Comparison of ENCODE assay signal across 8 mouse cellular contexts in the genomic region with DNA sequence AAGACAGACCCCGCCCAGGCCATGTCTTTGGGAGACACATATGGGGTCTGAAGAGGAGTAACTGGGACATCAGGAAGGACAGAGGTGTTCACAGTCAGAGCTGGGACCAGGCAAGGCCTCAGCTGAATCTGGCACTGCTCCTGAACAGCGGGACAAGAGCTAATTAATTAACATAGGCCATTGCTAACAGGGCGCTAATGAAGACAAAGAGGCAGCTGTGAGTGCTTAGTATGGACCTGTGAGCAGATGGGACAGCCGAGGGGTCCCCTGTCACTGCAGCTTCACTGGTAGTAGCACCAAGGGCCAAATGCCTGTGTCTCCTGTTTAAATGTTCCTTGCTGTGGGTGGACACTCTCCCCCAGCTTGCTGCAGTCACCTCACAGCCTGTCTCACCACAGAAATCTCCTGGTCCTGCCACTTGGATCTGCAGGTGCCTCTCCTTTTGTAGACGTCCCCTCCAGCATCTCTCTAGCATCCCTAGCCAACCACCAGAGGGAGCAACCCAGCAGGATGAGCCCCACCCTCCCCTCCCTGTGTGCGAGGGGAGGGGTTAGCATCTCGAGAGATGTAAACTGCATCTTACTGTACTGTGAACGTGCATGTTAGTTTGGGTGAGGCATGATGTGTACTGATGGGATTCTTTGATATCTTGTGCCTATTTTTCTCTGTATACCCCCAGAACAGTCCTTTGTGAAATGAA. TPM values are rescaled to one million over a fixed set of nuclear protein-coding genes. Genes with fewer than 3 reads are reported as not detected.
DNase-seq lines count a peak whose midpoint lies in the region; ATAC-seq and TF ChIP-seq lines count a peak whose summit lies in the region.

No protein-coding gene starts in this region.

- no peaks in the 10 kb centered on the region for H3K9me3 ChIP-seq in forebrain, embryonic 11.5 days (ENCODE audit: control insufficient read depth, low read length)
- no peaks in the 10 kb centered on the region for H3K9me3 ChIP-seq in midbrain, embryonic 12.5 days

- no peak overlapping the region for H3K4me3 ChIP-seq in forebrain, embryonic 11.5 days (ENCODE audit: low read depth, low read length)
- H3K4me3 ChIP-seq in midbrain, embryonic 12.5 days: no peak overlapping the region
- no peak overlapping the region for H3K4me3 ChIP-seq in thymus, adult 2 months (ENCODE audit: control insufficient read depth, insufficient read depth, low read length)

- 0 out of 2 replicates have a peak overlapping the region, but pooled peaks have one; percentile 8 for H3K4me2 ChIP-seq in forebrain, embryonic 11.5 days (ENCODE audit: low read depth, low read length, severe bottlenecking)
- no peak overlapping the region for H3K4me2 ChIP-seq in midbrain, embryonic 12.5 days (replicated peaks)

- H3K4me1 ChIP-seq in forebrain, embryonic 11.5 days (replicated peaks; ENCODE audit: control insufficient read depth, insufficient read depth, low read length): 0 out of 2 replicates have a peak, but pooled peaks cover 4% of the 10 kb centered on the region
- H3K4me1 ChIP-seq in midbrain, embryonic 12.5 days: peaks cover 6% of the 10 kb centered on the region
- no peaks in the 10 kb centered on the region for H3K4me1 ChIP-seq in thymus, adult 2 months (replicated peaks; ENCODE audit: control insufficient read depth, insufficient read depth, low read length)

- no peak for TF ChIP-seq POLR2A in brain, embryonic 14.5 days (IDR thresholded peaks at IDR 0.05; ENCODE audit: borderline replicate concordance, extremely low read depth, insufficient read depth, insufficient read length, poor library complexity, severe bottlenecking)
- no peak for TF ChIP-seq POLR2A in thymus, adult 2 months (IDR thresholded peaks at IDR 0.05; ENCODE audit: control insufficient read depth, extremely low read depth, insufficient read depth, low read length, poor library complexity)

- WGBS in forebrain, embryonic 11.5 days: 27% methylated on average over 8 of the region's 8 CpGs
- 22% methylated on average over 8 of the region's 8 CpGs for WGBS in midbrain, embryonic 12.5 days
- 53% methylated on average over 8 of the region's 8 CpGs for WGBS in thymus, adult 2 months

- no peaks in the 10 kb centered on the region for H3K36me3 ChIP-seq in forebrain, embryonic 11.5 days (ENCODE audit: control insufficient read depth, insufficient read depth, low read length)
- H3K36me3 ChIP-seq in midbrain, embryonic 12.5 days: no peaks in the 10 kb centered on the region
- no peaks in the 10 kb centered on the region for H3K36me3 ChIP-seq in thymus, adult 2 months (ENCODE audit: control insufficient read depth, insufficient read depth, low read length)

- H3K27ac ChIP-seq in forebrain, embryonic 11.5 days (ENCODE audit: low read depth, low read length): 0 out of 2 replicates have a peak overlapping the region, but pooled peaks have one; percentile 10
- no peak overlapping the region for H3K27ac ChIP-seq in midbrain, embryonic 12.5 days (replicated peaks)
- H3K27ac ChIP-seq in thymus, adult 2 months (ENCODE audit: control insufficient read depth, insufficient read depth, low read length): no peak overlapping the region

- no peak for ATAC-seq in CD4-positive, CD25-positive, alpha-beta regulatory T cell, adult 4 months
- peak; percentile 79 for ATAC-seq in forebrain, embryonic 11.5 days (replicated peaks; ENCODE audit: low FRiP score)
- ATAC-seq in midbrain, embryonic 12.5 days (ENCODE audit: low FRiP score, low read depth): peak; percentile 70

- DNase-seq in CD4-positive, CD25-positive, alpha-beta regulatory T cell, adult 2 months (ENCODE audit: low read depth, low spot score): peak; percentile 64
- DNase-seq in 3134 (ENCODE audit: extremely low read depth, insufficient read length, low spot score): peak; percentile 52
- DNase-seq in brain, embryonic 14.5 days (ENCODE audit: low read depth): peak; percentile 90
- peak; percentile 78 for DNase-seq in forebrain, embryonic 11.5 days (ENCODE audit: low spot score)
- peak; percentile 62 to 66 for DNase-seq in kidney, postnatal 25 days
- peak; percentile 79 for DNase-seq in thymus, adult 2 months

- peak; percentile 78 for TF ChIP-seq CTCF in brain, embryonic 14.5 days (IDR thresholded peaks at IDR 0.05; ENCODE audit: borderline replicate concordance, extremely low read depth, insufficient read depth, insufficient read length)
- peak; percentile 86; the same call in 1 of the 2 replicates for TF ChIP-seq CTCF in thymus, adult 2 months (IDR thresholded peaks at IDR 0.05; ENCODE audit: borderline replicate concordance, control insufficient read depth, extremely low read depth, insufficient read depth, low read length, poor library complexity)

- no peak overlapping the region for H3K9ac ChIP-seq in forebrain, embryonic 11.5 days (ENCODE audit: low read length)
- H3K9ac ChIP-seq in midbrain, embryonic 12.5 days (replicated peaks): no peak overlapping the region

- H3K27me3 ChIP-seq in forebrain, embryonic 11.5 days (ENCODE audit: control insufficient read depth, insufficient read depth, low read length): no peaks in the 10 kb centered on the region
- peaks cover 5% of the 10 kb centered on the region; the same call in 1 of the 2 replicates for H3K27me3 ChIP-seq in midbrain, embryonic 12.5 days
- no peaks in the 10 kb centered on the region for H3K27me3 ChIP-seq in thymus, adult 2 months (ENCODE audit: control insufficient read depth, insufficient read depth, low read length)

RNA-seq across cellular contexts. Expression of a gene that starts 8.3 kb away (rescaled TPM):
- polyA plus RNA-seq in CD4-positive, CD25-positive, alpha-beta regulatory T cell, adult 4 months (2017; shearing (Covaris generic)): not detected
- 50.3 and 52.5 TPM in 2 replicates for polyA plus RNA-seq in brain, embryonic 14.5 days (2012; rRNA removed)
- polyA plus RNA-seq in forebrain, embryonic 11.5 days (2014; fragmentation: Nextera tagmentation; extraction: Ambion mirVana): 3.2 and 4.0 TPM in 2 replicates
- 7.6 and 7.9 TPM in 2 replicates for polyA plus RNA-seq in midbrain, embryonic 12.5 days (2016; fragmentation: Nextera tagmentation; extraction: Ambion mirVana)
- polyA plus RNA-seq in thymus, adult 2 months (2012; rRNA removed): 5.7 and 6.6 TPM in 2 replicates

RNA-seq across cellular contexts. Expression of a gene that starts 29.2 kb away (rescaled TPM):
- polyA plus RNA-seq in CD4-positive, CD25-positive, alpha-beta regulatory T cell, adult 4 months (2017; shearing (Covaris generic)): 10 to 100 TPM in 1 of 2 experiments, 1 to 10 TPM in 1; 5.7 to 11.1 TPM
- polyA plus RNA-seq in brain, embryonic 14.5 days (2012; rRNA removed): 6.5 and 8.0 TPM in 2 replicates
- 10.2 and 12.2 TPM in 2 replicates for polyA plus RNA-seq in forebrain, embryonic 11.5 days (2014; fragmentation: Nextera tagmentation; extraction: Ambion mirVana)
- 6.8 and 8.7 TPM in 2 replicates for polyA plus RNA-seq in midbrain, embryonic 12.5 days (2016; fragmentation: Nextera tagmentation; extraction: Ambion mirVana)
- polyA plus RNA-seq in thymus, adult 2 months (2012; rRNA removed): 74.1 and 84.2 TPM in 2 replicates
